In the genomic region with DNA sequence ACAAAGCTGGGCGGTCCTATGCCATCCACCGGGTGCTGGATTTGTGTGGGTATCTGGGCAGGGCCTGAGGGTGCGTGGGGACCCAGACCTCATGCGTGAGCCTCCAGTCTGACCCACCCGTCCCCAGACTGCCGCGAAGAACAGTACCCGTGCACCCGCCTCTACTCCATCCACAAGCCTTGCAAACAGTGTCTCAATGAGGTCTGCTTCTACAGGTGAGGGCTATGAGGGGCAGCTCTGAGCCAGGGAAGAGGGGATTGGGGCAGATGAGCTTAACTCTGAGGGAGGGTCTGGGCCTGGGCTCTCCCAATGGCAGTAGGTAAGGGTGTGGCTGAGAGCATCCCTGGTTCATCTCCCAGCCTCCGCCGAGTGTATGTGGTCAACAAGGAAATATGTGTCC, we compare ENCODE assay signal across 14 mouse cellular contexts.
"Had no signal": no experiment of that assay in that cellular context is flagged by ENCODE, and none has a peak within 500 bp of the region (broad histone marks: within the 10 kb centered on the region; RNA-seq: fewer than 3 reads in every experiment).

No protein-coding gene starts in this region.

- H3K27ac ChIP-seq: layer of hippocampus, adult 2 months; liver, embryonic 13.5 days had no signal

- H3K27me3 ChIP-seq: neural tube, embryonic 13.5 days had no signal

- H3K9ac ChIP-seq: liver, embryonic 13.5 days; liver, postnatal 0 days had no signal

- H3K36me3 ChIP-seq: liver, embryonic 13.5 days had no signal

- ATAC-seq: liver, postnatal 0 days had no signal

- H3K4me2 ChIP-seq: liver, embryonic 13.5 days; neural tube, embryonic 13.5 days had no signal

- DNase-seq: kidney, adult 18-20 months; kidney, postnatal 10 days; kidney, postnatal 4 days; liver; liver, embryonic 13.5 days; liver, postnatal 0 days; midbrain, embryonic 14.5 days; retina, postnatal 1 day; right cerebral cortex, postnatal 4 days; spleen, adult 18-20 months; thymus, postnatal 36 days had no signal

- H3K4me3 ChIP-seq: layer of hippocampus, adult 2 months; liver, embryonic 13.5 days; myocyte; neural tube, embryonic 13.5 days had no signal

- H3K9me3 ChIP-seq: liver, embryonic 13.5 days; neural tube, embryonic 13.5 days had no signal
